Mouse (Mus musculus): Measurements from ENCODE around the gene Atrnl1.

DNA sequence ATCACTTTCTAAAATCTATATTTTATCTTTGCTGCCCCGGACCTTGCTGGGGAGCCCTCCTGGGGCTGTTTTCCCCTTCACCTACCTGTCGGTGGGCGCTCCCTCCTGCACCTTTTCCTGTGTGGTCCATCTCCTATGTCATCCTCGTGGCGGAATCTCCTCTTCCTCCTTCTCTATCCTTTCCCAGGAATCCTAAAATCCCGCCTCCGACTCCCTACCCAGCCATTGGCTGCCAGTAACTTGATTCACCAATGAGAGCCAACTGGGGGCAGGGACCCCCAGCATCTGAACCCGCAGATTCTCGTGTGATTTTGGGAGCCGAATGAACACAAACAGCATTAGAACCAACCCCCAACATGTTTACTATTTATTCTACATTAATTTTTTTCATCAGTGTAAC, 57.1 kb downstream of the Atrnl1 start:
- no peak for TF ChIP-seq CTCF (IDR thresholded peaks at IDR 0.05)
- TF ChIP-seq EP300 (IDR thresholded peaks at IDR 0.05), result no peak
